Comparison of ENCODE assay signal across 8 mouse cellular contexts in the genomic region with DNA sequence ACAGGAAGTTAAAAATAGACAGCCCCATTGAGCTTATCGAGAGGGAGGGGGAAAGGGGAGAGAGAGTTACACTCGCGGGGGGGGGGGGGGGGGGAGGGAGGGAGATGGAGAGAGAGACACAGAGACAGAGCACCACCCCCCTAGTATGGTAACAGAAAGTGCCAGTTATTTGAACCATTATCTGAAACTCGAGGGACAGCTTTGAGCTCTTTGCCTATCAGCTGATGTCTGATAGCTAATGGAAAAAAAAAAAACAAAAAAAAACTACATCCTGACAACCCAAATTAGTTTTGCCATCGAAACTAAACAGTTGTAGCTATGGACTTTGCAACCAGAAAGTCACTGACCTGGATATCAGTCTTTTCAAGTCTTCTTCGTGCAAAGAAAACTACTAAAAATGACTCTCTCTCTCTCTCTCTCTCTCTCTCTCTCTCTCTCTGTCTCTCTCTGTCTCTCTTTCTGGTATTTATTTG. TPM values are rescaled to one million over a fixed set of nuclear protein-coding genes. Genes with fewer than 3 reads are reported as not detected.
DNase-seq lines count a peak whose midpoint lies in the region; ATAC-seq and TF ChIP-seq lines count a peak whose summit lies in the region.

Gene Ccdc141, minus strand, starts transcription at position 4 of the 473 bp plus-strand sequence.

- no peaks in the 10 kb centered on the region for H3K36me3 ChIP-seq in embryonic facial prominence, embryonic 15.5 days
- H3K36me3 ChIP-seq in hindbrain, embryonic 10.5 days, result no peaks in the 10 kb centered on the region
- H3K36me3 ChIP-seq in liver, embryonic 11.5 days (ENCODE audit: control insufficient read depth, insufficient read depth, low read length), result no peaks in the 10 kb centered on the region

- peak within 1 kb of the TSS; percentile 75 for H3K4me2 ChIP-seq in embryonic facial prominence, embryonic 15.5 days (replicated peaks)
- peak within 1 kb of the TSS; percentile 93 for H3K4me2 ChIP-seq in liver, embryonic 11.5 days

- H3K4me3 ChIP-seq in left cerebral cortex, adult 2 months, result peak within 1 kb of the TSS; percentile 43
- H3K4me3 ChIP-seq in embryonic facial prominence, embryonic 15.5 days (replicated peaks), result peak within 1 kb of the TSS; percentile 50
- peak within 1 kb of the TSS; percentile 57 for H3K4me3 ChIP-seq in hindbrain, embryonic 10.5 days
- peak within 1 kb of the TSS; percentile 48 for H3K4me3 ChIP-seq in liver, embryonic 11.5 days (ENCODE audit: low read depth, low read length)

- 0 out of 2 replicates have a peak, but pooled peaks have one; percentile 6 for ATAC-seq in embryonic facial prominence, embryonic 15.5 days (ENCODE audit: insufficient number of reproducible peaks, low FRiP score, low TSS enrichment, low read depth)
- peak; percentile 53 for ATAC-seq in liver, embryonic 11.5 days (replicated peaks; ENCODE audit: low FRiP score)

- no peaks in the 10 kb centered on the region for H3K27me3 ChIP-seq in embryonic facial prominence, embryonic 15.5 days
- no peaks in the 10 kb centered on the region for H3K27me3 ChIP-seq in hindbrain, embryonic 10.5 days (ENCODE audit: insufficient read depth, poor library complexity, severe bottlenecking)
- H3K27me3 ChIP-seq in liver, embryonic 11.5 days (replicated peaks; ENCODE audit: control insufficient read depth, insufficient read depth, low read length), result no peaks in the 10 kb centered on the region

- 0 out of 2 replicates have a peak within 1 kb of the TSS, but pooled peaks have one; percentile 13 for H3K9ac ChIP-seq in embryonic facial prominence, embryonic 15.5 days
- peak within 1 kb of the TSS; percentile 64 for H3K9ac ChIP-seq in liver, embryonic 11.5 days (ENCODE audit: low read depth, low read length)

- TF ChIP-seq CTCF in left cerebral cortex, adult 2 months (IDR thresholded peaks at IDR 0.05), result no peak

- H3K9me3 ChIP-seq in embryonic facial prominence, embryonic 15.5 days (replicated peaks), result no peaks in the 10 kb centered on the region
- no peaks in the 10 kb centered on the region for H3K9me3 ChIP-seq in hindbrain, embryonic 10.5 days
- H3K9me3 ChIP-seq in liver, embryonic 11.5 days (ENCODE audit: control insufficient read depth, low read length), result no peaks in the 10 kb centered on the region

- H3K27ac ChIP-seq in left cerebral cortex, adult 2 months, result peak within 1 kb of the TSS; percentile 86
- H3K27ac ChIP-seq in embryonic facial prominence, embryonic 15.5 days (replicated peaks), result peak within 1 kb of the TSS; percentile 68
- H3K27ac ChIP-seq in hindbrain, embryonic 10.5 days, result peak within 1 kb of the TSS; percentile 84
- peak within 1 kb of the TSS; percentile 32 for H3K27ac ChIP-seq in liver, embryonic 11.5 days (ENCODE audit: low read depth, low read length)

- peaks cover 29% of the 10 kb centered on the region for H3K4me1 ChIP-seq in embryonic facial prominence, embryonic 15.5 days
- peaks cover 42% of the 10 kb centered on the region for H3K4me1 ChIP-seq in hindbrain, embryonic 10.5 days (replicated peaks)
- peaks cover 19% of the 10 kb centered on the region for H3K4me1 ChIP-seq in liver, embryonic 11.5 days (replicated peaks; ENCODE audit: control insufficient read depth, insufficient read depth, low read length)

- no peak for DNase-seq in left cerebral cortex, adult 2 months (ENCODE audit: extremely low spot score in 1 of 2, low spot score in 2 of 2)
- no peak for DNase-seq in left cerebral cortex, adult 9 months (ENCODE audit: low spot score in 2 of 2)
- no peak for DNase-seq in hindbrain, embryonic 10.5 days (ENCODE audit: low spot score)
- DNase-seq in liver, embryonic 11.5 days (ENCODE audit: low spot score), result no peak
- DNase-seq in urinary bladder, postnatal 10 days (ENCODE audit: low spot score), result no peak
- DNase-seq in right cerebral cortex, adult 2 months (ENCODE audit: low spot score in 2 of 2), result no peak
- DNase-seq in embryo, embryonic 11 days, result no peak

- intact Hi-C loops in left cerebral cortex, adult 2 months (cut with DNase I), result no loop called here

- WGBS in embryonic facial prominence, embryonic 15.5 days, result 7% methylated on average over 5 of the region's 6 CpGs
- WGBS in hindbrain, embryonic 10.5 days, result 17% methylated on average over 5 of the region's 6 CpGs
- WGBS in liver, embryonic 11.5 days, result 5% methylated on average over 3 of the region's 6 CpGs

RNA-seq across cellular contexts. Expression of gene Ccdc141, which starts in this region (rescaled TPM):
- total RNA-seq in left cerebral cortex, adult 2 months (2021), result 10 to 100 TPM; 18.5 to 28.2 TPM
- 22.0 and 30.3 TPM in 2 replicates for polyA plus RNA-seq in embryonic facial prominence, embryonic 15.5 days (2015; fragmentation: Nextera tagmentation; extraction: Ambion mirVana)
- polyA plus RNA-seq in hindbrain, embryonic 10.5 days (2016; fragmentation: Nextera tagmentation; extraction: Ambion mirVana), result 2.8 and 3.4 TPM in 2 replicates
- 3.2 and 6.3 TPM in 2 replicates for polyA plus RNA-seq in liver, embryonic 11.5 days (2014; fragmentation: Nextera tagmentation; extraction: Ambion mirVana)

Comparison
In these comparisons a context has a peak if more than half of its experiments do, and no peak if none do; other contexts are left out.
1. H3K27ac ChIP-seq: peak in every context shown above with its lines; median percentile 86 in left cerebral cortex, adult 2 months; 84 in hindbrain, embryonic 10.5 days; 68 in embryonic facial prominence, embryonic 15.5 days; 32 in liver, embryonic 11.5 days.